Mouse (Mus musculus) stomach, postnatal 0 days (tissue): ENCODE data around the gene Pcyt1a.

Experiments
- CTCF ChIP-seq: IDR thresholded peaks from 2 replicates; pipeline ENCODE4 v1.5.1; 2016; ENCODE audit warnings: antibody characterized with exemption, low read depth, mild to moderate bottlenecking, moderate library complexity
- EP300 ChIP-seq: optimal IDR thresholded peaks from 2 replicates; pipeline ENCODE3; 2016; ENCODE audit warnings: antibody characterized with exemption

GRCm38 (mm10) chr16:32453102-32453501 is 22.4 kb downstream of the Pcyt1a start:
- TF ChIP-seq EP300 (no peak), CTCF (no peak)
